Mouse (Mus musculus) neural tube, embryonic 14.5 days (tissue): ENCODE data around the gene Gm20388. TPM values are rescaled to one million over a fixed set of nuclear protein-coding genes. Genes with fewer than 3 reads are reported as not detected.

Experiments used
- ATAC-seq: fragments of 200-750 bp; cut with Nextera tagmentation; 2 replicates; pipeline ENCODE4 v1.8.0; 2017; ENCODE audit warnings: low read depth, mild to moderate bottlenecking, moderate TSS enrichment, moderate library complexity
- H3K27ac ChIP-seq: fragments of 300-500 bp; sonication (generic); 2 replicates; pipeline ENCODE4 v1.5.1; 2014; ENCODE audit warnings: low read depth, mild to moderate bottlenecking, control low read depth, low read length, moderate library complexity, mixed read lengths
- H3K27me3 ChIP-seq: fragments of 300-500 bp; sonication (generic); 2 replicates; pipeline ENCODE4 v1.6.1; 2014; ENCODE audit warnings: low read length; ENCODE audit not compliant: control insufficient read depth, insufficient read depth
- H3K36me3 ChIP-seq: fragments of 300-500 bp; sonication (generic); 2 replicates; pipeline ENCODE4 v1.6.1; 2014; ENCODE audit warnings: low read length, mixed read lengths; ENCODE audit not compliant: control insufficient read depth, insufficient read depth
- H3K4me1 ChIP-seq: fragments of 300-500 bp; sonication (generic); 2 replicates; pipeline ENCODE4 v1.6.1; 2014; ENCODE audit warnings: low read length; ENCODE audit not compliant: control insufficient read depth, insufficient read depth
- H3K4me2 ChIP-seq: fragments of 300-500 bp; sonication (generic); 2 replicates; pipeline ENCODE4 v1.6.1; 2014; ENCODE audit warnings: mild to moderate bottlenecking, low read depth, low read length, control low read depth
- H3K4me3 ChIP-seq: fragments of 300-500 bp; sonication (generic); 2 replicates; pipeline ENCODE4 v1.5.1; 2014; ENCODE audit warnings: low read depth, low read length, control low read depth, mixed read lengths
- H3K9ac ChIP-seq: fragments of 300-500 bp; sonication (generic); replicated peaks from 2 replicates; pipeline ENCODE4 v1.6.1; 2014; ENCODE audit warnings: low read depth, mild to moderate bottlenecking, control low read depth, low read length, mixed read lengths
- H3K9me3 ChIP-seq: fragments of 300-500 bp; sonication (generic); 2 replicates; pipeline ENCODE4 v1.6.1; 2016; ENCODE audit warnings: low read length; ENCODE audit not compliant: control insufficient read depth
- WGBS: fragments of 180-500 bp; shearing (Covaris S2); extraction: QIAGEN DNeasy Blood & Tissue Kit; methylation state at CpG from one replicate; pipeline ENCODE4 v1.1.7; 2014; 5-methylcytosine and 5-hydroxymethylcytosine counted together
- polyA plus RNA-seq: library from polyadenylated mRNA; unstranded; fragments of >200 nt; fragmentation: Nextera tagmentation; extraction: Ambion mirVana; gene quantifications from 2 replicates; pipeline ENCODE4 v1.2.1, GENCODE M21; 2014

Gm20388 gene
- polyA plus RNA-seq, 1 experiment from 2014 or later: 10.3 TPM

DNA sequence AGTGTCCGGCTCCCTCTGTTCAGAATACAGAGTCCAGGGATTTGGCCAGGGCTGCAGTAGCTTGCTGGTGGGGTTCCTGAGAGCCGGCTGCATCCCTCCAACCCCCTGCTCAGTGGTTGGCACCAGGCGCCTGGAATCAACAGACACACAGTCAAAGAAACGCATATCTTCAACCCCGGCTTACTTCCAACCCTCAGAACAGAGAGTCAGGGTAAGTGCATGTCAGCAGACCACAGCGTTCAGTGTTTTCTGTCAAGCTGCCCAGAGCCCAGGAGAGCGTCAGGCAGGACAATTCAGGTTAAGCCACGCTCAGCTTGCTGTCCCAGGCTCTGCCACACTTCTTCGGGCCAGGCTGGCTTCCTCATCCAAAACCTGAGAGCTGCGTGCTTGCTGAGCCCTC lies 1770.8 kb downstream of the Gm20388 start:
- Histone ChIP-seq H3K4me3 (no peak overlapping the region), H3K4me2 (no peak overlapping the region), H3K4me1 (no peaks in the 10 kb centered on the region), H3K9ac (no peak overlapping the region), H3K36me3 (no peaks in the 10 kb centered on the region), H3K27ac (no peak overlapping the region), H3K9me3 (no peaks in the 10 kb centered on the region), H3K27me3 (no peaks in the 10 kb centered on the region)
- ATAC-seq: no peak
- WGBS: 68% methylated on average over 10 of the region's 10 CpGs

DNA sequence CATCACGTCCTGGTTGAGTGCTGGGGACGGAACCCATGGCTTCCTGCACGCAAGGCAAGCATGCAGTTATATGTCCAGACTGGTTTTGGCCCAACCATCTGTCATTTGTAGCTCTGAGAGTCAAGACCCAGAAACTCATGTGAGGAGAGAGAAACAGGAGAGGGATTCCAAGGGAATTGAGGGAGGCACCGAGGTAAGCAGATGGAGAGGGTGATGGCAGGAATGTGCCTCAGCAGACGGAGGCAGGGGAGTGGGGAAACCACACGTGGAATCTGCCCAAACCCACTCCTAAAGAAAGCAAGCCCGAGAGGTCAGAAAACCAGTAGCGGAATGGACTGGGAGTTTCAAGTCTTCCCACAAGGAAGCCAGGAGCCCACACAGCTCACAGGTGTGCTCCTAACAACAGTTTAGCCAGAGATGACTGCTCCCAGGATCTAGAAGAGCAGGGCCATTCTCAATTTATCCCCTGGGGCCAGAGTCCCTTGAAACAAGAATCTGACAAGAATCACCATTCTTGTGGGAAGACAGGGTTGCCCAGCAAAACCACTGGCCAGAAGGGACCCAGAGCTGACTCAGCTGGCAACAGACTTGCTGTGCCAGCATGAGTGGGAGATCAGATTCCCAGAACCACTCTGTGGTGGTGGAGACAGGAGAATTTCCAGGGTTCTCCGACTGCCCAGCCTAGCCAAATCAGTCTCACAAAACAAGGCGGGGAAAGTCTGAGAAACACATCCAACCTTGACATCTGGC lies 1772.6 kb downstream of the Gm20388 start:
- Histone ChIP-seq H3K4me1 (peaks cover 10% of the 10 kb centered on the region), H3K27me3 (no peaks in the 10 kb centered on the region), H3K27ac (no peak overlapping the region), H3K4me3 (no peak overlapping the region), H3K9ac (no peak overlapping the region), H3K36me3 (no peaks in the 10 kb centered on the region), H3K9me3 (no peaks in the 10 kb centered on the region), H3K4me2 (no peak overlapping the region)
- no peak for ATAC-seq
- WGBS: 80% methylated on average over 10 of the region's 10 CpGs

GRCm38 (mm10) chr8:121685419-121685818 lies 1774.8 kb downstream of the Gm20388 start:
- Histone ChIP-seq H3K4me2 (no peak overlapping the region), H3K4me1 (peaks cover 10% of the 10 kb centered on the region), H3K27ac (no peak overlapping the region), H3K9me3 (no peaks in the 10 kb centered on the region), H3K36me3 (no peaks in the 10 kb centered on the region), H3K9ac (no peak overlapping the region), H3K27me3 (no peaks in the 10 kb centered on the region), H3K4me3 (no peak overlapping the region)
- ATAC-seq: no peak
- 12% methylated on average over 4 of the region's 4 CpGs for WGBS

- no peak overlapping the region for H3K4me2 ChIP-seq
- H3K9ac ChIP-seq: no peak overlapping the region
- H3K4me3 ChIP-seq: no peak overlapping the region
- H3K36me3 ChIP-seq: no peaks in the 10 kb centered on the region
- no peaks in the 10 kb centered on the region for H3K27me3 ChIP-seq
- no peaks in the 10 kb centered on the region for H3K9me3 ChIP-seq
- H3K4me1 ChIP-seq: peaks cover 10% of the 10 kb centered on the region
- 53% methylated on average over 14 of the region's 14 CpGs for WGBS
- peak overlapping the region; percentile 64 for H3K27ac ChIP-seq
- ATAC-seq: peak; percentile 62
Measured at GRCm38 (mm10) chr8:121687455-121688161, 1777.0 kb downstream of the Gm20388 start.

- Histone ChIP-seq H3K9ac (no peak overlapping the region), H3K27me3 (no peaks in the 10 kb centered on the region), H3K4me1 (peaks cover 10% of the 10 kb centered on the region), H3K9me3 (no peaks in the 10 kb centered on the region), H3K4me3 (no peak overlapping the region), H3K4me2 (no peak overlapping the region), H3K27ac (peak overlapping the region; percentile 64; the same call in 1 of the 2 replicates), H3K36me3 (no peaks in the 10 kb centered on the region)
- no peak for ATAC-seq
- WGBS: 48% methylated on average over 5 of the region's 5 CpGs
Measured at GRCm38 (mm10) chr8:121688496-121688895, 1777.9 kb downstream of the Gm20388 start.

DNA sequence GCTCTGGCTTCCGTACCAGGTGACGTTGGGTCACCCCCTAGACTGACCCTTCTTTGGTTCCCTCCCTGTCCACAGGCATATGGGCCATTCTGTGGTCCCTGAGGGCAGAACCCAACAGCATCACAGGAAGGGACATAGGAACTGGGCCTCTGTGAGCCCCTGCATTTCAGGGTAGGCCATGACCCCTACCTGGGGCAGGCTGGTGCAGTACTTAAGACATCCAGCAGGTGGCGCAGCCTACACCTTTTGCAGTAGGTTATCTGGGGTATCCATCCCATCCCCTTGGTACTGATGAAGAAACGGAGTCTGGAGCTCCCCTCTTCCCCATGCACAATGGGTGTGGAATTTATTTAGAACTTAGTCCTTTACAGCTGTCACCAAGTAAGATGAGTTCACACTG lies 1783.8 kb downstream of the Gm20388 start:
- Histone ChIP-seq H3K9ac (no peak overlapping the region), H3K9me3 (no peaks in the 10 kb centered on the region), H3K27ac (no peak overlapping the region), H3K4me1 (peaks cover 10% of the 10 kb centered on the region; the same call in 1 of the 2 replicates), H3K4me2 (no peak overlapping the region), H3K4me3 (no peak overlapping the region), H3K36me3 (no peaks in the 10 kb centered on the region), H3K27me3 (no peaks in the 10 kb centered on the region)
- WGBS: 53% methylated on average over 4 of the region's 4 CpGs
- no peak for ATAC-seq

DNA sequence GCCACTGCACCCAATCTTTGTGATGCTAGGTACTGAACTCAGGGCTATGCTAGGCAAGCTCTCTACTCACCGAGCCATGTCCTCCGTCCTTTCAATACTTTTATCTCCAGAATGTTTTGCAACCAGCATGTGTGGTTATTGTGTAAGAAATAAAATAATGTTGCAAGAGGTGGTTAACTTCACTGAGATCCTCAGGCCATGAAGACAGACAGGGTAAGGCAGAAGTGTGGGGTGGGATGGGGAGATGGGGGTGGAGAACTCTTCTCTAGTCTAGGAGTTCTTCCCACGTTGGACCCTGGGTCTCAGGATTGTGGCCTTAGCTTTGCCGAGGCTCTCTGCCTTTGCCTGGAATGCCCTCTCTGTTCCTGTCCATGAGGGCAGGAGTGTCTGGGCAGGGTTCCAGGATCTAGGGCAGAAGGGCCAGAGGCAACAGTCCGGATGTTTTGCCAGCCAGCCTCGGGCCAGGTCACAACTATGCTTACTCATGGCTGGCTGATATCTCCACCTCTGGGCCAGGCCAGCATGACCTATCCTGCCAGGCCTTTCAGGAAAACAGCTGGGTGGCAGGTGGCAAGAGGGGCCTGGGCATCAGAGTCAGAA lies 1785.0 kb downstream of the Gm20388 start:
- WGBS: 88% methylated on average over 6 of the region's 6 CpGs
- Histone ChIP-seq H3K4me1 (peaks cover 10% of the 10 kb centered on the region; the same call in 1 of the 2 replicates), H3K36me3 (no peaks in the 10 kb centered on the region), H3K4me2 (no peak overlapping the region), H3K4me3 (no peak overlapping the region), H3K27ac (no peak overlapping the region), H3K9ac (no peak overlapping the region), H3K27me3 (no peaks in the 10 kb centered on the region), H3K9me3 (no peaks in the 10 kb centered on the region)
- no peak for ATAC-seq

DNA sequence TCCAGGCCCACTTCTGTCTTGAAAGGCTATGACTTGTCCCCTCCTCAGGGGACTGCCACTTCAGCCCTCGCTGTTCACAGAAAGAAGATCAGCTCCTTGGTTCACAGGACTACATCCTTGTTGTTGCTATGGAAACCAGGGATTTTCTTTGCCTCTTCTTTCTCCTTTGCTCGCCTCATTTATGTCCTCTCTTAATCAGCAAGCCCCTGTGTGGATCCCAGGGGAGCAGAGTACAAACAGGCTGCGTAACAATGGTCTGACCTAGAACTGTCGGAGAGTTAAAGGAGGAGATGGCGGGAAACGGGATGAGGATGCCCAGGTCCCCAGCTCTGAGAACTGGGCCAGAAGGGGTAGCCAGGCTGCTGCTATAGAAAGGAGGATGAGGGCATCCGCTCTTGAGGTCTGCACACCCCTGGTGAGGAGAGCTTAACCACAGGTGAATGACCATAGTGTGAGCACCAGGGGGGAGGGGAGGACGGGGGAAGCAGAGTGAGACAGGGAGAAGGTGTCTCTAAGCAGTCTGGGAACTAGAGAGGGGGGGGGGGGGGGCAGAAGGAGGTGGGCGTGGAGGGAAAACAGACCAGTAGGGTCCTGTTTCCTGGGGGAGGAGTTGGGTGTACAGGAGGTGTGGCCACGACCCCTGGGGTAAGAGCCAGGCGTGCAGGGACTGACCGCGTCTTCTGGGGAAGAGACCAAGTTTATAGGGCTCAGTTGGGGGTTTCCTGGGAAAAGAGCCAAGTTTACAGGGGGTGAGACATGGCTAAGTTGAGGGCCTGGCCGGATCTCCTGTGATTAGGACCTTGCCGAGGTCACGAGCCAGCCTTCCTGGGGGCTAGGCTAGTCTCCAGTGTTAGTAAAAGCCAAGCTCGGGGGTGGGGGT lies 1787.3 kb downstream of the Gm20388 start:
- H3K4me2 ChIP-seq: peak overlapping the region; percentile 36; the same call in 1 of the 2 replicates
- H3K4me3 ChIP-seq: no peak overlapping the region
- H3K9me3 ChIP-seq: no peaks in the 10 kb centered on the region
- no peaks in the 10 kb centered on the region for H3K36me3 ChIP-seq
- no peaks in the 10 kb centered on the region for H3K27me3 ChIP-seq
- H3K9ac ChIP-seq: 0 out of 2 replicates have a peak overlapping the region, but pooled peaks have one; percentile 16
- H3K4me1 ChIP-seq: peaks cover 10% of the 10 kb centered on the region; the same call in 1 of the 2 replicates
- peak; percentile 58 for ATAC-seq
- 2% methylated on average over 17 of the region's 17 CpGs for WGBS
- peak overlapping the region; percentile 67 for H3K27ac ChIP-seq
